Mouse (Mus musculus) heart, adult 2 months (tissue): ENCODE results near the gene Foxn1.

Experiments
- CTCF ChIP-seq: fragments of 200-600 bp; IDR thresholded peaks from 2 replicates; pipeline ENCODE4 v1.8.1; 2022; ENCODE audit warnings: antibody characterized with exemption, mild to moderate bottlenecking, moderate library complexity
- EP300 ChIP-seq: fragments of 200-500 bp; IDR thresholded peaks from 2 replicates; pipeline ENCODE4 v1.6.1; 2011; ENCODE audit warnings: low read depth, low read length, control low read depth; ENCODE audit not compliant: insufficient read depth
- POLR2A ChIP-seq: fragments of 200-500 bp; IDR thresholded peaks from 2 replicates; pipeline ENCODE4 v1.6.1; 2011; ENCODE audit warnings: mild to moderate bottlenecking, low read depth, low read length, control low read depth; ENCODE audit not compliant: insufficient read depth

GRCm38 (mm10) chr11:78402062-78402461 lies 15.7 kb upstream of the Foxn1 start:
- TF ChIP-seq EP300 (no peak), POLR2A (no peak), CTCF (no peak)
